Mouse (Mus musculus) heart, postnatal 14 days (tissue): ENCODE results near the gene Zbtb42. TPM values are rescaled to one million over a fixed set of nuclear protein-coding genes. Genes with fewer than 3 reads are reported as not detected.

Experiments used
- DNase-seq, 2 experiments: peaks; one replicate each; pipeline ENCODE4 v3.0.0; 2021 to 2022
- intact Hi-C: fragments of 180-260 bp; cut with DNase I; formaldehyde crosslinking; loops from one replicate; pipeline ENCODE4 v1.15.1; 2025
- microRNA-seq, 2 experiments: library from miRNA; unstranded; fragments of <30 nt; microRNA quantifications; one replicate each; pipeline ENCODE4 v1.2.0; 2021 to 2022
- total RNA-seq, 2 experiments: library from RNA; stranded (reverse); gene quantifications; 2 replicates each; pipeline ENCODE4 v1.2.3; 2021

Gene Zbtb42
- total RNA-seq, 2 experiments from 2014 or later = 5.8 to 7.2 TPM

- peak; percentile 51 to 58 for DNase-seq
- intact Hi-C loops = no loop called here
These were observed 43.8 kb downstream of the Zbtb42 start for GRCm38 (mm10) chr12:112722240-112723027.

GRCm38 (mm10) chr12:112723028-112723330, 44.4 kb downstream of the Zbtb42 start:
- intact Hi-C loops = no loop called here
- DNase-seq = no peak

- no peak for DNase-seq
These were observed 44.8 kb downstream of the Zbtb42 start for GRCm38 (mm10) chr12:112723445-112723844.

GRCm38 (mm10) chr12:112724077-112724805, 45.6 kb downstream of the Zbtb42 start:
- intact Hi-C loops = no loop called here
- peak; percentile 69 to 80 for DNase-seq

More at GRCm38 (mm10) chr12:112723445-112723844, 44.8 kb downstream of the Zbtb42 start:
- intact Hi-C loops = no loop called here

- intact Hi-C loops = no loop called here
- DNase-seq = no peak
These were observed 49.2 kb downstream of the Zbtb42 start for GRCm38 (mm10) chr12:112727801-112728200.

- intact Hi-C loops = no loop called here
- no peak for DNase-seq
These were observed 52.2 kb downstream of the Zbtb42 start for GRCm38 (mm10) chr12:112730808-112731207.

Small RNA genes within 50 kb of the gene (microRNA-seq; reads per million reads assigned to microRNA genes)
- gene Mir6939 = 0.81 to 1.9 reads per million in 2 experiments

Other genes starting within 250 kb of the Zbtb42 start
- 10 to 100 TPM; 15.7 to 20.7 TPM for gene A530016L24Rik, start 189.4 kb upstream of the Zbtb42 start, total RNA-seq
- not detected for gene Tmem179, start 162.1 kb upstream of the Zbtb42 start, total RNA-seq
- gene Inf2, start 90.0 kb upstream of the Zbtb42 start, total RNA-seq = 10 to 100 TPM; 19.8 to 21.5 TPM
- gene Adssl1, start 58.8 kb upstream of the Zbtb42 start, total RNA-seq = 100 to 1,000 TPM; 119 to 129 TPM
- gene Siva1, start 34.1 kb upstream of the Zbtb42 start, total RNA-seq = 10 to 100 TPM; 25.4 to 30.9 TPM
- 100 to 1,000 TPM; 217 to 237 TPM for gene Akt1, start 3.9 kb upstream of the Zbtb42 start, total RNA-seq
- gene Cep170b, start 41.6 kb downstream of the Zbtb42 start, total RNA-seq = 1 to 10 TPM; 8.6 to 9.9 TPM
- 1 to 10 TPM; 6.3 to 8.0 TPM for gene Pld4, start 81.8 kb downstream of the Zbtb42 start, total RNA-seq
- gene Ahnak2, start 123.8 kb downstream of the Zbtb42 start, total RNA-seq = 10 to 100 TPM; 14.5 to 19.5 TPM
- 1 to 10 TPM; 1.9 to 2.2 TPM for gene Clba1, start 130.1 kb downstream of the Zbtb42 start, total RNA-seq
- gene Cdca4, start 150.6 kb downstream of the Zbtb42 start, total RNA-seq = 10 to 100 TPM in 1 of 2 experiments, 1 to 10 TPM in 1; 7.8 to 12.1 TPM
- 1 to 10 TPM in 1 of 2 experiments, under 1 TPM in 1; 0.22 to 2.0 TPM for gene Gpr132, start 189.4 kb downstream of the Zbtb42 start, total RNA-seq